In genomic region chr4:136808478-136808877, GRCm38 (mm10) we compare ENCODE assay signal across 12 mouse cellular contexts. TPM values are rescaled to one million over a fixed set of nuclear protein-coding genes. Genes with fewer than 3 reads are reported as not detected.
A peak's percentile ranks its signal among the peaks of the same experiment; 100 is the strongest.
DNase-seq lines count a peak whose midpoint lies in the region; ATAC-seq and TF ChIP-seq lines count a peak whose summit lies in the region.
"Had no signal": no experiment of that assay in that cellular context is flagged by ENCODE, and none has a peak within 500 bp of the region (broad histone marks: within the 10 kb centered on the region; RNA-seq: fewer than 3 reads in every experiment).

No protein-coding gene starts in this region.

- no peaks in the 10 kb centered on the region for H3K27me3 ChIP-seq in neural tube, embryonic 11.5 days (ENCODE audit: control insufficient read depth, insufficient read depth, low read length)
- H3K27me3 ChIP-seq in neural tube, embryonic 15.5 days (replicated peaks): no peaks in the 10 kb centered on the region
- H3K27me3 ChIP-seq in midbrain, embryonic 14.5 days (ENCODE audit: control insufficient read depth, insufficient read depth, low read length): no peaks in the 10 kb centered on the region
- H3K27me3 ChIP-seq: liver, embryonic 13.5 days had no signal

- H3K4me1 ChIP-seq in neural tube, embryonic 11.5 days (ENCODE audit: control insufficient read depth, insufficient read depth, low read length): peaks cover 36% of the 10 kb centered on the region
- peaks cover 56% of the 10 kb centered on the region for H3K4me1 ChIP-seq in neural tube, embryonic 15.5 days
- peaks cover 16% of the 10 kb centered on the region for H3K4me1 ChIP-seq in embryonic fibroblast, embryonic 13.5 days (ENCODE audit: control insufficient read depth, insufficient read depth, low read length)
- H3K4me1 ChIP-seq in midbrain, embryonic 14.5 days (ENCODE audit: control insufficient read depth, insufficient read depth, low read length): peaks cover 34% of the 10 kb centered on the region

- TF ChIP-seq POLR2A in embryonic fibroblast, embryonic 13.5 days (IDR thresholded peaks at IDR 0.05; ENCODE audit: low read depth, low read length): no peak

- no peaks in the 10 kb centered on the region for H3K36me3 ChIP-seq in neural tube, embryonic 11.5 days (ENCODE audit: control insufficient read depth, insufficient read depth, low read length)
- no peaks in the 10 kb centered on the region for H3K36me3 ChIP-seq in neural tube, embryonic 15.5 days
- H3K36me3 ChIP-seq in midbrain, embryonic 14.5 days (ENCODE audit: control insufficient read depth, insufficient read depth, low read length): no peaks in the 10 kb centered on the region
- H3K36me3 ChIP-seq: liver, embryonic 13.5 days had no signal

- peak; percentile 30 for DNase-seq in neural tube, embryonic 11.5 days (ENCODE audit: low spot score)
- DNase-seq in NIH3T3 (ENCODE audit: low read depth): peak; percentile 93
- DNase-seq in midbrain, embryonic 14.5 days: no peak
- DNase-seq in testis, postnatal 10 days (ENCODE audit: low spot score): no peak
- no peak for DNase-seq in lung, postnatal 14 days
- DNase-seq: adrenal gland, postnatal 25 days; cerebellum, adult 18-20 months; kidney, adult 18-20 months; liver, embryonic 13.5 days had no signal

- no peak overlapping the region for H3K4me3 ChIP-seq in neural tube, embryonic 11.5 days (ENCODE audit: low read depth, low read length)
- H3K4me3 ChIP-seq in neural tube, embryonic 15.5 days (replicated peaks): no peak overlapping the region
- H3K4me3 ChIP-seq in embryonic fibroblast, embryonic 13.5 days (ENCODE audit: insufficient read depth, low read length): no peak overlapping the region
- H3K4me3 ChIP-seq in midbrain, embryonic 14.5 days (replicated peaks; ENCODE audit: low read depth, low read length): no peak overlapping the region
- H3K4me3 ChIP-seq: liver, embryonic 13.5 days had no signal

- no peak for ATAC-seq in neural tube, embryonic 11.5 days (ENCODE audit: insufficient read depth, low FRiP score, low TSS enrichment)
- ATAC-seq in neural tube, embryonic 15.5 days (ENCODE audit: low FRiP score): no peak
- ATAC-seq in midbrain, embryonic 14.5 days (ENCODE audit: low FRiP score, low TSS enrichment): no peak

- no peak for TF ChIP-seq CTCF in embryonic fibroblast, embryonic 13.5 days (IDR thresholded peaks at IDR 0.05; ENCODE audit: borderline replicate concordance, insufficient read depth, low read length)

- no peaks in the 10 kb centered on the region for H3K9me3 ChIP-seq in neural tube, embryonic 11.5 days (ENCODE audit: control insufficient read depth, low read length)
- H3K9me3 ChIP-seq in neural tube, embryonic 15.5 days (replicated peaks): no peaks in the 10 kb centered on the region
- no peaks in the 10 kb centered on the region for H3K9me3 ChIP-seq in midbrain, embryonic 14.5 days (ENCODE audit: control insufficient read depth, low read length)
- H3K9me3 ChIP-seq: liver, embryonic 13.5 days had no signal

- no peak overlapping the region for H3K4me2 ChIP-seq in neural tube, embryonic 11.5 days (ENCODE audit: low read depth)
- H3K4me2 ChIP-seq in neural tube, embryonic 15.5 days: no peak overlapping the region
- H3K4me2 ChIP-seq in midbrain, embryonic 14.5 days (ENCODE audit: low read length): no peak overlapping the region
- H3K4me2 ChIP-seq: heart, embryonic 11.5 days; liver, embryonic 13.5 days had no signal

- H3K9ac ChIP-seq in neural tube, embryonic 11.5 days (ENCODE audit: low read length): no peak overlapping the region
- no peak overlapping the region for H3K9ac ChIP-seq in neural tube, embryonic 15.5 days (replicated peaks)
- H3K9ac ChIP-seq in midbrain, embryonic 14.5 days (replicated peaks; ENCODE audit: low read length): no peak overlapping the region
- H3K9ac ChIP-seq: liver, embryonic 13.5 days had no signal

- WGBS in neural tube, embryonic 11.5 days: 25% methylated on average over 11 of the region's 11 CpGs
- WGBS in neural tube, embryonic 15.5 days: 23% methylated on average over 11 of the region's 11 CpGs
- 18% methylated on average over 11 of the region's 11 CpGs for WGBS in midbrain, embryonic 14.5 days

- 0 out of 2 replicates have a peak overlapping the region, but pooled peaks have one; percentile 17 for H3K27ac ChIP-seq in neural tube, embryonic 11.5 days (ENCODE audit: low read depth, low read length)
- no peak overlapping the region for H3K27ac ChIP-seq in neural tube, embryonic 15.5 days (replicated peaks)
- peak overlapping the region; percentile 94 for H3K27ac ChIP-seq in embryonic fibroblast, embryonic 13.5 days (ENCODE audit: insufficient read depth, low read length)
- peak overlapping the region; percentile 43 for H3K27ac ChIP-seq in midbrain, embryonic 14.5 days (replicated peaks; ENCODE audit: low read depth, low read length)
- H3K27ac ChIP-seq: liver, embryonic 13.5 days had no signal

RNA-seq across cellular contexts. Expression of gene Ephb2, which starts 27.3 kb away (rescaled TPM):
- polyA plus RNA-seq in neural tube, embryonic 11.5 days (2014; fragmentation: Nextera tagmentation; extraction: Ambion mirVana): 20.4 and 21.0 TPM in 2 replicates
- polyA plus RNA-seq in neural tube, embryonic 15.5 days (2015; fragmentation: Nextera tagmentation; extraction: Ambion mirVana): 13.7 and 21.3 TPM in 2 replicates
- 36.4 and 44.6 TPM in 2 replicates for polyA plus RNA-seq in embryonic fibroblast, embryonic 13.5 days (2011; ENCODE audit: insufficient read length, low read depth, missing spikeins)
- polyA plus RNA-seq in midbrain, embryonic 14.5 days (2014; fragmentation: Nextera tagmentation; extraction: Ambion mirVana): 27.6 and 32.8 TPM in 2 replicates

Comparison
In these comparisons a context has a peak if more than half of its experiments do, and no peak if none do; other contexts are left out.
1. DNase-seq: peak in neural tube, embryonic 11.5 days (single experiment) and NIH3T3 (single experiment); none in midbrain, embryonic 14.5 days (single experiment), testis, postnatal 10 days (single experiment) and lung, postnatal 14 days (single experiment).